ENCODE assay signal across 30 mouse cellular contexts in the genomic region with DNA sequence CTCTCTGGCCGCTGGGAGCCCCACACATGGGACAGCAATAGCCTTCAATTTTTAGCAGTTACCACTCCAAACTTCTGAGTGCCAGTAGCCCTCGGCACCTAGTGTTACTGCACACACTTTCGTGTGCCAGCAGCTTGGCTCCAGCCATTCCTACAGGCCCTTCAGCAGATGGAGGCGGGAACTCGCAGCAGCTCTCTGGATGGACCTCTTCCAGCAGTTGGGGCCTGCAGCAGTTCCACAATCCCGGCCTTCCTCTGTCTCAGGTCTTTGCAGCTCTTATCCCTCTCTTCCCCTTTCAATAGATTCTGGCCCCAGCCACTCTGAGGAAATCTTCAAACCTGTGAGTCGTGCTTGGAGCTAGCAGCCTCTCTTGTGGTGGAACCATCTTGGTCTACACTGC.
"Had no signal": no experiment of that assay in that cellular context is flagged by ENCODE, and none has a peak within 500 bp of the region (broad histone marks: within the 10 kb centered on the region; RNA-seq: fewer than 3 reads in every experiment).

No protein-coding gene starts in this region.

- H3K4me3 ChIP-seq: gastrocnemius, adult 2 months; heart, adult 2 months; heart, embryonic 13.5 days; heart, embryonic 15.5 days; hindbrain, embryonic 10.5 days; hindbrain, embryonic 12.5 days; intestine, embryonic 15.5 days; layer of hippocampus, adult 2 months; left cerebral cortex, adult 2 months; limb, embryonic 10.5 days; limb, embryonic 12.5 days; liver, embryonic 13.5 days; liver, embryonic 15.5 days had no signal

- H3K4me2 ChIP-seq: heart, embryonic 11.5 days; heart, embryonic 13.5 days; heart, embryonic 15.5 days; hindbrain, embryonic 12.5 days; hindbrain, embryonic 14.5 days; intestine, embryonic 15.5 days; limb, embryonic 12.5 days; liver, embryonic 11.5 days; liver, embryonic 13.5 days; liver, embryonic 15.5 days had no signal

- H3K27me3 ChIP-seq: heart, embryonic 13.5 days; heart, embryonic 15.5 days; hindbrain, embryonic 12.5 days; intestine, embryonic 15.5 days; limb, embryonic 12.5 days; liver, embryonic 13.5 days; liver, embryonic 15.5 days had no signal

- H3K27ac ChIP-seq: gastrocnemius, adult 2 months; heart, adult 2 months; heart, embryonic 13.5 days; heart, embryonic 15.5 days; hindbrain, embryonic 10.5 days; hindbrain, embryonic 12.5 days; hindbrain, embryonic 14.5 days; intestine, embryonic 15.5 days; layer of hippocampus, adult 2 months; left cerebral cortex, adult 2 months; limb, embryonic 10.5 days; limb, embryonic 12.5 days; liver, embryonic 13.5 days; liver, embryonic 15.5 days had no signal

- H3K9me3 ChIP-seq: heart, embryonic 13.5 days; heart, embryonic 15.5 days; hindbrain, embryonic 10.5 days; hindbrain, embryonic 12.5 days; intestine, embryonic 15.5 days; limb, embryonic 10.5 days; limb, embryonic 12.5 days; liver, embryonic 13.5 days; liver, embryonic 15.5 days had no signal

- DNase-seq: gastrocnemius, adult 2 months; gastrocnemius, postnatal 10 days; gastrocnemius, postnatal 25 days; heart, adult 2 months; heart, postnatal 14 days; heart, postnatal 4 days; kidney, adult 18-20 months; kidney, adult 8-10 months; kidney, postnatal 10 days; kidney, postnatal 25 days; kidney, postnatal 4 days; liver; liver, embryonic 13.5 days; liver, postnatal 0 days had no signal

- H3K4me1 ChIP-seq: heart, embryonic 13.5 days; hindbrain, embryonic 10.5 days; hindbrain, embryonic 12.5 days; intestine, embryonic 15.5 days; limb, embryonic 10.5 days; limb, embryonic 12.5 days; liver, embryonic 13.5 days; liver, embryonic 15.5 days had no signal

- ATAC-seq: hindbrain, embryonic 16.5 days; inflammation-experienced regulatory T-cells, adult 6 months; intestine, embryonic 15.5 days; intestine, postnatal 0 days; liver, postnatal 0 days had no signal

- H3K9ac ChIP-seq: heart, embryonic 13.5 days; heart, embryonic 15.5 days; hindbrain, embryonic 12.5 days; hindbrain, embryonic 14.5 days; intestine, embryonic 15.5 days; limb, embryonic 12.5 days; liver, embryonic 13.5 days; liver, embryonic 15.5 days; liver, postnatal 0 days had no signal

- H3K36me3 ChIP-seq: limb, embryonic 10.5 days; liver, embryonic 13.5 days; liver, embryonic 15.5 days had no signal
